ENCODE assay signal across 8 mouse cellular contexts in genomic region chr13:17803331-17804057, GRCm38 (mm10). TPM values are rescaled to one million over a fixed set of nuclear protein-coding genes. Genes with fewer than 3 reads are reported as not detected.
DNase-seq lines count a peak whose midpoint lies in the region; ATAC-seq and TF ChIP-seq lines count a peak whose summit lies in the region.

No protein-coding gene starts in this region.

- H3K36me3 ChIP-seq in ES-E14 (ENCODE audit: control insufficient read depth, insufficient read depth, low read length, poor library complexity, severe bottlenecking): no peaks in the 10 kb centered on the region
- no peaks in the 10 kb centered on the region for H3K36me3 ChIP-seq in forebrain, postnatal 0 days (ENCODE audit: insufficient read depth)
- no peaks in the 10 kb centered on the region for H3K36me3 ChIP-seq in lung, embryonic 15.5 days

- TF ChIP-seq CTCF in forebrain, postnatal 0 days (IDR thresholded peaks at IDR 0.05; ENCODE audit: low read depth): peak; percentile 58
- TF ChIP-seq CTCF in olfactory bulb, adult 2 months (IDR thresholded peaks at IDR 0.05; ENCODE audit: insufficient read depth, low read depth, low read length): no peak

- H3K9me3 ChIP-seq in ES-E14 (ENCODE audit: control insufficient read depth, insufficient read depth, low read depth, low read length): no peaks in the 10 kb centered on the region
- no peaks in the 10 kb centered on the region for H3K9me3 ChIP-seq in forebrain, postnatal 0 days (ENCODE audit: low read length)
- no peaks in the 10 kb centered on the region for H3K9me3 ChIP-seq in lung, embryonic 15.5 days

- H3K9ac ChIP-seq in ES-E14 (ENCODE audit: insufficient read depth, low read depth, low read length, poor library complexity, severe bottlenecking): peak overlapping the region; percentile 92
- peak overlapping the region; percentile 87 for H3K9ac ChIP-seq in forebrain, postnatal 0 days
- H3K9ac ChIP-seq in lung, embryonic 15.5 days: peak overlapping the region; percentile 97

- H3K4me2 ChIP-seq in forebrain, postnatal 0 days (ENCODE audit: low read depth): peak overlapping the region; percentile 96
- peak overlapping the region; percentile 84 for H3K4me2 ChIP-seq in lung, embryonic 15.5 days

- TF ChIP-seq POLR2A in olfactory bulb, adult 2 months (IDR thresholded peaks at IDR 0.05; ENCODE audit: insufficient read depth, low read depth, low read length): no peak

- no peaks in the 10 kb centered on the region for H3K27me3 ChIP-seq in forebrain, postnatal 0 days (ENCODE audit: insufficient read depth, low read length)
- H3K27me3 ChIP-seq in lung, embryonic 15.5 days: no peaks in the 10 kb centered on the region

- in situ Hi-C loops in ES-E14 (cut with MboI; ENCODE audit: low sequenced_read_pairs in 2 of 2, unreplicated experiment in 2 of 2): no loop called here

- DNase-seq in ES-E14 (ENCODE audit: low read depth, low spot score): no peak
- peak; percentile 76 to 79 for DNase-seq in cerebellum, adult 18-20 months
- DNase-seq in forebrain, postnatal 0 days: peak; percentile 77
- DNase-seq in heart, postnatal 4 days: peak; percentile 85
- peak; percentile 13 for DNase-seq in layer of hippocampus, adult 9-10 months (ENCODE audit: low spot score)
- DNase-seq in thymus, adult 18-20 months: peak; percentile 63 to 65

- WGBS in forebrain, postnatal 0 days: under 1% methylated on average over 79 of the region's 85 CpGs
- under 1% methylated on average over 68 of the region's 85 CpGs for WGBS in lung, embryonic 15.5 days
- under 1% methylated on average over 85 of the region's 85 CpGs for WGBS in olfactory bulb, adult 2 months

- H3K4me1 ChIP-seq in ES-E14 (ENCODE audit: control insufficient read depth in 2 of 2, insufficient read depth in 2 of 2, low read length in 2 of 2, poor library complexity in 1 of 2): peaks cover 0 to 4% of the 10 kb centered on the region in 2 experiments; a peak in 1 of 4 replicates
- H3K4me1 ChIP-seq in forebrain, postnatal 0 days (ENCODE audit: insufficient read depth): peaks cover 4% of the 10 kb centered on the region; the same call in 1 of the 2 replicates
- peaks cover 12% of the 10 kb centered on the region for H3K4me1 ChIP-seq in lung, embryonic 15.5 days
- no peaks in the 10 kb centered on the region for H3K4me1 ChIP-seq in olfactory bulb, adult 2 months (ENCODE audit: control insufficient read depth, insufficient read depth, low read length)

- peak overlapping the region; percentile 88 to 90 for H3K4me3 ChIP-seq in ES-E14 (ENCODE audit: insufficient read depth in 1 of 2, low read depth in 1 of 2, low read length in 2 of 2, poor library complexity in 1 of 2, severe bottlenecking in 1 of 2)
- H3K4me3 ChIP-seq in forebrain, postnatal 0 days (ENCODE audit: low read depth, low read length): peak overlapping the region; percentile 97
- peak overlapping the region; percentile 92 for H3K4me3 ChIP-seq in lung, embryonic 15.5 days
- peak overlapping the region; percentile 71 for H3K4me3 ChIP-seq in olfactory bulb, adult 2 months (ENCODE audit: insufficient read depth, low read depth, low read length)

- peak; percentile 24 for ATAC-seq in forebrain, postnatal 0 days
- ATAC-seq in lung, embryonic 15.5 days (ENCODE audit: borderline replicate concordance, extremely low read depth, low FRiP score, low TSS enrichment): peak; percentile 39

- no peak overlapping the region for H3K27ac ChIP-seq in ES-E14 (ENCODE audit: insufficient read depth, low read depth, low read length, poor library complexity, severe bottlenecking)
- H3K27ac ChIP-seq in forebrain, postnatal 0 days (ENCODE audit: low read depth, low read length): peak overlapping the region; percentile 98
- H3K27ac ChIP-seq in lung, embryonic 15.5 days: peak overlapping the region; percentile 98
- no peak overlapping the region for H3K27ac ChIP-seq in olfactory bulb, adult 2 months (ENCODE audit: insufficient read depth, low read depth, low read length)

TF ChIP-seq in ES-E14, 5 proteins besides CTCF, POLR2A, EP300 and RAD21:
- TF ChIP-seq HCFC1 (IDR thresholded peaks at IDR 0.05; ENCODE audit: borderline replicate concordance, insufficient read depth, low read length): no peak
- TF ChIP-seq ZC3H11A (IDR thresholded peaks at IDR 0.05; ENCODE audit: borderline replicate concordance, low read depth, low read length): no peak
- TF ChIP-seq ZNF384 (IDR thresholded peaks at IDR 0.05; ENCODE audit: low read depth, low read length): no peak
- no peak for TF ChIP-seq CHD2 (IDR thresholded peaks at IDR 0.05; ENCODE audit: low read depth, low read length)
- TF ChIP-seq MAFK (IDR thresholded peaks at IDR 0.05; ENCODE audit: insufficient read depth, low read depth, low read length): no peak

RNA-seq across cellular contexts. Expression of gene Cdk13, which starts 1.4 kb away (rescaled TPM):
- 41.9 and 50.7 TPM in 2 replicates for total RNA-seq in ES-E14 (2012; rRNA removed)
- 88.0 and 98.3 TPM in 2 replicates for total RNA-seq in forebrain, postnatal 0 days (2014; rRNA removed)
- 7.5 and 9.5 TPM in 2 replicates for polyA plus RNA-seq in forebrain, postnatal 0 days (2015; fragmentation: Nextera tagmentation; extraction: Ambion mirVana)
- total RNA-seq in heart, postnatal 4 days (2021): 10 to 100 TPM; 40.8 to 42.3 TPM
- polyA plus RNA-seq in lung, embryonic 15.5 days (2015; fragmentation: Nextera tagmentation; extraction: Ambion mirVana): 15.6 and 17.1 TPM in 2 replicates
- polyA plus RNA-seq in olfactory bulb, adult 2 months (2012; ENCODE audit: insufficient read depth, insufficient read length, low replicate concordance, missing spikeins): 65.0 TPM in 1 of 2 replicates, not detected in the other

Comparison
In these comparisons a context has a peak if more than half of its experiments do, and no peak if none do; other contexts are left out.
1. H3K27ac ChIP-seq: peak in forebrain, postnatal 0 days (single experiment) and lung, embryonic 15.5 days (single experiment); none in ES-E14 (single experiment) and olfactory bulb, adult 2 months (single experiment).
2. Peak in every context shown above with its lines, with median percentiles within 50 percentile points of each other: H3K4me3 ChIP-seq and H3K9ac ChIP-seq.